Mouse (Mus musculus): ENCODE data around the gene Il10ra. TPM values are rescaled to one million over a fixed set of nuclear protein-coding genes. Genes with fewer than 3 reads are reported as not detected.

Gene Il10ra
- 1 to 10 TPM; 2.2 to 2.3 TPM for total RNA-seq (2021)

- peak; percentile 28 for DNase-seq (ENCODE audit: low spot score)
- intact Hi-C loops (cut with DNase I): no loop called here
Observed at GRCm38 (mm10) chr9:45268597-45269325, at the start of gene Il10ra. Il10ra (minus strand) TSS chr9:45269149.

DNA sequence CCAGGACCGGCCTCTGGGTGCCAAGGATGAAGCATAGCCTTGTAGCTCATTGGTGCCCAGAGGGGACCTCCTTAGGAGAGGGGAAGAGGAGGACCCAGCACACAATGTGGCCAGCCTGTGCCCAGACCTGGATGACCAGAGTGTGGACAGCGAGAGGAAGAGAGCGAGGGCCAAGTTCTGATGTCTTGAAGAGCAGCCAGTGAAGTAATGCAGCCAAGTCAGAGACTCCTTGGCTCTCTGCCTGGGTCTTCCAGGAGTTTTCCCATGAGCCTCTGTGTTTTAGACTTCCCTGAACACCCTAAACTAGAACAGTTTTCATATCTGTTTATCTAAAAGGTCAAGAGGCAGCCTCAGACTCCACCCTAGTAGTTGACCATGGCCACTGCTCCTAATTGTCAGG, 48.7 kb upstream of the Il10ra start:
- DNase-seq (ENCODE audit: low spot score): no peak
- intact Hi-C loops (cut with DNase I): no loop called here

- intact Hi-C loops (cut with DNase I): no loop called here
- DNase-seq (ENCODE audit: low spot score): no peak
Observed at GRCm38 (mm10) chr9:45313913-45314312, 45.0 kb upstream of the Il10ra start.

DNA sequence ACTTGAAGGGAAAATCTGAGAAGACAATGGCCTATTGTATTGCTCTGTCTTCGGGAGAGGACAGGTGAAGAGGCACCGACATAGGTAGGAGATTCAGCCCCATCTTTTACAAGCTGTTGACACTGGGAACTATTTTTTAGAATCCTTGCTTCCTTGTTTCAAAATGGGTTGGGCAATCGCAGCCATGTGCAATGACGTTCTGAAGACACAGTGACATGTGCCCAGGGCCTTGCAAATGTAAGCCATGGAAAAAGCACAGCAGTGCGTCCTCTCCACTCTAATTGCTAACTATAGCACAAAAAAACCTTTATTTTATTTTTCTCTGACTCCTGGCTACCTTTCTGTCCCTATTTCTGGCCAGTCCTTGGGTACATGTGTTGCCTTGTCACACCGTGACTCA, 42.9 kb upstream of the Il10ra start:
- no peak for DNase-seq (ENCODE audit: low spot score)
- intact Hi-C loops (cut with DNase I): no loop called here

- DNase-seq (ENCODE audit: low spot score): no peak
- intact Hi-C loops (cut with DNase I): no loop called here
Observed at GRCm38 (mm10) chr9:45308521-45308920, 39.6 kb upstream of the Il10ra start.

DNA sequence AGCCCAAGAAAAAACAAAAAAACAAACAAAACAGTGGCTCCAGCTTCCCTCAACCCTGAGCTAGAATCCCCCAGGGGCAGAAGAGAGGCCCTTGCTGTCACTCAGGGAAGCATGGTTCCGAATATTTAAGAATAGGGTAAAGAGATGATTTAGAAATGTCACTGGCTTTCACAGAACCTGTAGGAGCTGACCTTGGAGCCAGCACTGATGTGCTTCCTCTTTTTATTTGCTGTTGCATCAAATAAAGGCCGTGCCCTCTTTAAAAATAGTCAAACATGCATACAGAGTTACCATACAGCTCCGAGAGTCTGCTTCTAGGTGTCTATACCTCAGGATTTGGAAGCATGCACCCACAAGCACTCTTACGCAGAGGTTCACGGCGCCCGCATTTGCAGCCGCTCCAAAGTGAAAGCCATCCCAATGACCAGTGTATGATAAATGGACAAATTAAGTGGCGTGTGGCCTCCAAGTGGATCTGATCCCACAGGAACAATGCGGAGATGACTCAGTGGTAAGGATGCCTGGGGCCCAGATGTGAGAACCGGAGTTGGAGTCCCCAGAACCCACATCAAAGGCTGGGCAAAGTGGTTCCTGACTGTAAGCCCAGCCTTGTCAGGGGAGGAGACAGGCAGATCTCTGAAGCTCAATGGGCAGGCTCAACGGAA, 37.9 kb upstream of the Il10ra start:
- intact Hi-C loops (cut with DNase I): no loop called here

GRCm38 (mm10) chr9:45301771-45302170, 32.8 kb upstream of the Il10ra start:
- no peak for DNase-seq (ENCODE audit: low spot score)
- intact Hi-C loops (cut with DNase I): loop anchor here (2.0 to 5.0 kb wide), 2 partner anchors 43 to 106 kb away; no protein-coding TSS in a partner anchor

More for the DNA sequence above, 37.9 kb upstream of the Il10ra start:
- DNase-seq (ENCODE audit: low spot score): no peak

DNA sequence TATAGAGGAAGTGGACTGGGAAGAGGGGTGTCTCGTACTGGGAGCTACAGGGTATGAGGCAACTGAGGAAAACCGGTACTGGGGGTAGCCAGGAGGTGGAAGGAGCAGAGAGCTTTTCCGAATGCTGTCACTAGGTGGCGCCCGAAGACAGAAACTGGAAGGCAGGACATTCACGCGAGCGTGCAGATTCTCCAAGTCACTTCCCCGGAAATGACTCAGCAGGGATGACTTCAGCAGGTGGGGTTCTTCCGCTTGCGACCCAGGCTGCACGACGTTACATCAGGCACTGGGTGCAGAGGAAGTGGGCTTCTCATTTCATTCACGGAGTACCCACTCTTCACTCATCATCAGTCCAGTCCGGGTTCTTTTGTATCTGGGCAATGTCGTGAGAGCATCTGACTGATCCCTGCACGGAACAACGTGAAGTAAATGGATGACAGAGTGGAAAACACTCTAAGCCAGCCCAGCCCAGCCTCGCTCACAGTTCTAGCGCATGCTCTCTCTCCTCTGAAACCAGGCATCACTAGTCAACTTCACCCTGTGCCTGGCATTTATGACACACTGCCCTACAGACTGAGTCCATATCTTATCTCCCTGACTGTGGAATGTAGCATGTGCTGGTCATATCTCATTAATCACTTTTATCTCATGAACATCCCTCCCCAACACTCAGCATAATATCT, 31.6 kb upstream of the Il10ra start:
- intact Hi-C loops (cut with DNase I): loop anchor here (1.0 to 5.0 kb wide), 3 partner anchors 44 to 107 kb away; no protein-coding TSS in a partner anchor
- DNase-seq (ENCODE audit: low spot score): peak; percentile 82

GRCm38 (mm10) chr9:45299231-45300006, 30.5 kb upstream of the Il10ra start:
- intact Hi-C loops (cut with DNase I): loop anchor here (1.0 to 5.0 kb wide), 4 partner anchors 45 to 108 kb away; no protein-coding TSS in a partner anchor
- DNase-seq (ENCODE audit: low spot score): no peak

- intact Hi-C loops (cut with DNase I): loop anchor here (5.0 kb wide), 1 partner anchor 72 kb away; no protein-coding TSS in a partner anchor
- no peak for DNase-seq (ENCODE audit: low spot score)
Observed at GRCm38 (mm10) chr9:45294210-45295011, 25.5 kb upstream of the Il10ra start.

GRCm38 (mm10) chr9:45291481-45292168, 22.7 kb upstream of the Il10ra start:
- no peak for DNase-seq (ENCODE audit: low spot score)
- intact Hi-C loops (cut with DNase I): no loop called here

GRCm38 (mm10) chr9:45282466-45282865, 13.5 kb upstream of the Il10ra start:
- intact Hi-C loops (cut with DNase I): no loop called here
- no peak for DNase-seq (ENCODE audit: low spot score)

DNA sequence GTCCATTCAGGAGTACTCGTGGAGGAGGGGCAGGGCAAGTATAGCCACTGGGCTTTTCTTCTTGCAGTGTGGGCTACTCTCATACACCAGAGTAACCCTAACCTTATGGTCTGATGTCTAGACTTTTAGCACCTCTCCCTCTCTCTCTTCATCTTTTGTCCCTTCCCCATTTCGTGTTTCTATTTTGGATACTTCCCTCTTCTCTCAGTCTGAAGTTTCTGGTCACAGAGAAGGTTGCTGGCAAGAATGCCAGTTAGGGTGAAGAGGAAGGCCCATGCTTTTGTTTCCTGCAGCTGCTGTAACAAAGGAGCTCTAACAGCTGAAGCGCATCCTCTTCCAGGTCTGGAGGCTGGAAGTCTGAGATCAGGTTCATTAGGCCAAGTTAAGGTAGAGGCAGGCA, 11.9 kb upstream of the Il10ra start:
- intact Hi-C loops (cut with DNase I): no loop called here
- no peak for DNase-seq (ENCODE audit: low spot score)

- no peak for DNase-seq (ENCODE audit: low spot score)
- intact Hi-C loops (cut with DNase I): no loop called here
Observed at GRCm38 (mm10) chr9:45280059-45280458, 11.1 kb upstream of the Il10ra start.

GRCm38 (mm10) chr9:45274635-45275034, 5.7 kb upstream of the Il10ra start:
- intact Hi-C loops (cut with DNase I): no loop called here
- DNase-seq (ENCODE audit: low spot score): no peak

DNA sequence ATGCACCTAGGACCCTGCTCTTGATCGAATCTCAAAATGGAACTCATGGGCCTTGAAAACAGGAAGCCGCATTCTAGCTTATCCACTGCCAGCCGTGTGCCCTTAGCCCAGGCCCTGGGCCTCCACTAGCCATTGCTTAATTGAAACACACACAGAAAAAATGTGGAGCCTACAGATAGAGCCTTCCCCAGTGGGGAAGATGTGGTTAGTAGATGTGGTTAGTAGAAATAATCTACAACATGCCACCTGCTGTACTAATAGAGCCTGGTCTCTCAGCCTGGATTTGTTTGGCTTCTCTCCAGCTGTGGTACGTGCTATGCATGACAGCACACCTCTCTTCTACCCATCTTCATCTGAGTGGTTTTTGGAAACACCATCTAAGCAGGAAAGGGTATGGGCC, 5.3 kb upstream of the Il10ra start:
- DNase-seq (ENCODE audit: low spot score): no peak
- intact Hi-C loops (cut with DNase I): no loop called here

DNA sequence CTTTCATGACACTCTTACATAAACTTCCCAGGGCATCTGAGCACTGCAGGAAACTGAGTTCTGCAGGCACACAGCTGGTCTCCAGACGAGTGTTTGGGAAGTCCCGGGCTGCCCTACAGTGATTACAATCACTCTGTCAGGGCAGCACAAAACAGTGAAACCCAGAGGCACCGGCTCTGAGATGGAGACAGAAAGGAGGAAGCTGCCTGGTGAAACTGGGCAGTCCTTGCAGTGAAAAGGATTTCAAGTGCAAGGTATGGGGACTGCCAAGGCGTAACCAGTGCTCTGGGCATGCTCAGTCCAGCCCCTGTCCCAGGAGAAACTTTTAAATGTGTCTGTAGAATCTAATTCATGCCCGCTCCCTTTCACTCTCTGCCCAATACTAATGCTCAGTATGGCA, 3.3 kb upstream of the Il10ra start:
- intact Hi-C loops (cut with DNase I): no loop called here
- no peak for DNase-seq (ENCODE audit: low spot score)

- no peak for DNase-seq (ENCODE audit: low spot score)
- intact Hi-C loops (cut with DNase I): no loop called here
Observed at GRCm38 (mm10) chr9:45268079-45268478, 870 bp downstream of the Il10ra start.

GRCm38 (mm10) chr9:45267099-45267498, 1.9 kb downstream of the Il10ra start:
- no peak for DNase-seq (ENCODE audit: low spot score)

More at GRCm38 (mm10) chr9:45267099-45267498, 1.9 kb downstream of the Il10ra start:
- intact Hi-C loops (cut with DNase I): no loop called here
